Mouse (Mus musculus): ENCODE data around the gene Atp5j.

DNA sequence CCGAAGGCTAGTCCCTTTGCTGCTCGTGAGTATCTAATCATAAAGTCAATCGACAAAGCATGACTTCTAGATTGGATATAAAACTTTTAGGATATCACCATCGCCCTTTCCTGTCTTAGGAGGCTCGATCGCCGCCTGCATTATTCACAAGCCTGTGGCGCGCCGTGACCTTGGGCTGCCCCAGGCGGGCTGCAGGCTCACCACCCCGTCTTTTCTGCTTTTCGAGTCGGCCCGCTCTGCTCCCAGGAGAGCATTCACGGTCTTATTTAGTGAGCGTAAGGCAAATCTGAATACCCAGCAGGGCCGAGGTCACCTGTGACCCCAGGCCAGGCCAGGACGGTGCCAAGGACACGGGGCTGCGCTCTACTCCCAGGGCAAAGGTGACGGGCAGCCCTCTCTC is 1.1 kb downstream of the Atp5j start:
- no peak for TF ChIP-seq HCFC1 (IDR thresholded peaks at IDR 0.05; ENCODE audit: borderline replicate concordance, insufficient read depth, low read length)
- no peak for TF ChIP-seq ZNF384 (IDR thresholded peaks at IDR 0.05; ENCODE audit: low read depth, low read length)
